Mouse (Mus musculus): Measurements from ENCODE around the gene Hagh. TPM values are rescaled to one million over a fixed set of nuclear protein-coding genes. Genes with fewer than 3 reads are reported as not detected.

Hagh gene
- polyA plus RNA-seq, 1 experiment = 92.4 TPM

- no peak for TF ChIP-seq POLR2A (IDR thresholded peaks at IDR 0.05; ENCODE audit: borderline replicate concordance, control insufficient read depth, low read depth, low read length)
- TF ChIP-seq CTCF (IDR thresholded peaks at IDR 0.05; ENCODE audit: control insufficient read depth, insufficient read depth, low read length) = no peak
- Histone ChIP-seq H3K27ac (ENCODE audit: control insufficient read depth, insufficient read depth, low read depth, low read length, poor library complexity) (no peak overlapping the region; the same call in none of the 2 replicates), H3K4me3 (replicated peaks; ENCODE audit: control insufficient read depth, low read depth, low read length) (peak overlapping the region; percentile 88), H3K4me1 (ENCODE audit: control insufficient read depth, insufficient read depth, low read length) (no peaks in the 10 kb centered on the region; the same call in 1 of the 2 replicates)
- 70% methylated on average over 10 of the region's 10 CpGs for WGBS
Measured at GRCm38 (mm10) chr17:24851381-24852125, 11.6 kb downstream of the Hagh start.

GRCm38 (mm10) chr17:24855838-24856464 lies 16.0 kb downstream of the Hagh start:
- WGBS = 86% methylated on average over 3 of the region's 3 CpGs
- H3K4me3 ChIP-seq (replicated peaks; ENCODE audit: control insufficient read depth, low read depth, low read length) = no peak overlapping the region
- H3K27ac ChIP-seq (ENCODE audit: control insufficient read depth, insufficient read depth, low read depth, low read length, poor library complexity) = no peak overlapping the region
- no peak for TF ChIP-seq CTCF (IDR thresholded peaks at IDR 0.05; ENCODE audit: control insufficient read depth, insufficient read depth, low read length)
- TF ChIP-seq POLR2A (IDR thresholded peaks at IDR 0.05; ENCODE audit: borderline replicate concordance, control insufficient read depth, low read depth, low read length) = no peak
- peaks cover 3% of the 10 kb centered on the region; the same call in 1 of the 2 replicates for H3K4me1 ChIP-seq (ENCODE audit: control insufficient read depth, insufficient read depth, low read length)

- H3K4me1 ChIP-seq (ENCODE audit: control insufficient read depth, insufficient read depth, low read length) = peaks cover 3% of the 10 kb centered on the region; the same call in 1 of the 2 replicates
- 94% methylated on average over 13 of the region's 13 CpGs for WGBS
- H3K4me3 ChIP-seq (replicated peaks; ENCODE audit: control insufficient read depth, low read depth, low read length) = no peak overlapping the region
- no peak for TF ChIP-seq POLR2A (IDR thresholded peaks at IDR 0.05; ENCODE audit: borderline replicate concordance, control insufficient read depth, low read depth, low read length)
- H3K27ac ChIP-seq (ENCODE audit: control insufficient read depth, insufficient read depth, low read depth, low read length, poor library complexity) = no peak overlapping the region
Measured at GRCm38 (mm10) chr17:24856589-24856988, 16.6 kb downstream of the Hagh start.

- H3K4me3 ChIP-seq (replicated peaks; ENCODE audit: control insufficient read depth, low read depth, low read length) = no peak overlapping the region
- peak overlapping the region; percentile 69 for H3K27ac ChIP-seq (ENCODE audit: control insufficient read depth, insufficient read depth, low read depth, low read length, poor library complexity)
- WGBS = 71% methylated on average over 8 of the region's 8 CpGs
- peaks cover 3% of the 10 kb centered on the region; the same call in 1 of the 2 replicates for H3K4me1 ChIP-seq (ENCODE audit: control insufficient read depth, insufficient read depth, low read length)
- TF ChIP-seq POLR2A (IDR thresholded peaks at IDR 0.05; ENCODE audit: borderline replicate concordance, control insufficient read depth, low read depth, low read length) (0 out of 2 replicates have a peak, but pooled peaks have one; percentile 18), CTCF (IDR thresholded peaks at IDR 0.05; ENCODE audit: control insufficient read depth, insufficient read depth, low read length) (no peak)
Measured at GRCm38 (mm10) chr17:24857831-24858470, 18.0 kb downstream of the Hagh start.

- WGBS = 63% methylated on average over 6 of the region's 6 CpGs
- Histone ChIP-seq H3K4me1 (ENCODE audit: control insufficient read depth, insufficient read depth, low read length) (peaks cover 3% of the 10 kb centered on the region; the same call in 1 of the 2 replicates), H3K27ac (ENCODE audit: control insufficient read depth, insufficient read depth, low read depth, low read length, poor library complexity) (peak overlapping the region; percentile 85), H3K4me3 (replicated peaks; ENCODE audit: control insufficient read depth, low read depth, low read length) (no peak overlapping the region)
- peak; percentile 35; the same call in 1 of the 2 replicates for TF ChIP-seq POLR2A (IDR thresholded peaks at IDR 0.05; ENCODE audit: borderline replicate concordance, control insufficient read depth, low read depth, low read length)
- no peak for TF ChIP-seq CTCF (IDR thresholded peaks at IDR 0.05; ENCODE audit: control insufficient read depth, insufficient read depth, low read length)
Measured at GRCm38 (mm10) chr17:24858967-24859366, 19.0 kb downstream of the Hagh start.

- peak overlapping the region; percentile 85 for H3K27ac ChIP-seq (ENCODE audit: control insufficient read depth, insufficient read depth, low read depth, low read length, poor library complexity)
- TF ChIP-seq POLR2A (IDR thresholded peaks at IDR 0.05; ENCODE audit: borderline replicate concordance, control insufficient read depth, low read depth, low read length) (peak; percentile 69), CTCF (IDR thresholded peaks at IDR 0.05; ENCODE audit: control insufficient read depth, insufficient read depth, low read length) (no peak)
- WGBS = 63% methylated on average over 8 of the region's 8 CpGs
- H3K4me1 ChIP-seq (ENCODE audit: control insufficient read depth, insufficient read depth, low read length) = peaks cover 3% of the 10 kb centered on the region; the same call in 1 of the 2 replicates
- peak overlapping the region; percentile 16 for H3K4me3 ChIP-seq (replicated peaks; ENCODE audit: control insufficient read depth, low read depth, low read length)
Measured at GRCm38 (mm10) chr17:24860076-24860475, 20.1 kb downstream of the Hagh start.

GRCm38 (mm10) chr17:24861785-24862184 lies 21.8 kb downstream of the Hagh start:
- Histone ChIP-seq H3K27ac (ENCODE audit: control insufficient read depth, insufficient read depth, low read depth, low read length, poor library complexity) (no peak overlapping the region), H3K4me3 (replicated peaks; ENCODE audit: control insufficient read depth, low read depth, low read length) (no peak overlapping the region), H3K4me1 (ENCODE audit: control insufficient read depth, insufficient read depth, low read length) (peaks cover 3% of the 10 kb centered on the region; the same call in 1 of the 2 replicates)
- TF ChIP-seq POLR2A (IDR thresholded peaks at IDR 0.05; ENCODE audit: borderline replicate concordance, control insufficient read depth, low read depth, low read length) (no peak), CTCF (IDR thresholded peaks at IDR 0.05; ENCODE audit: control insufficient read depth, insufficient read depth, low read length) (no peak)
- 94% methylated on average over 3 of the region's 3 CpGs for WGBS

GRCm38 (mm10) chr17:24865776-24866175 lies 25.8 kb downstream of the Hagh start, which contains the start of gene Igfals:
Igfals (plus strand) TSS chr17:24865997.
- Histone ChIP-seq H3K4me3 (replicated peaks; ENCODE audit: control insufficient read depth, low read depth, low read length) (no peak within 1 kb of the TSS), H3K4me1 (ENCODE audit: control insufficient read depth, insufficient read depth, low read length) (no peaks in the 10 kb centered on the region), H3K27ac (ENCODE audit: control insufficient read depth, insufficient read depth, low read depth, low read length, poor library complexity) (no peak within 1 kb of the TSS)
- 95% methylated on average over 8 of the region's 8 CpGs for WGBS
- TF ChIP-seq POLR2A (IDR thresholded peaks at IDR 0.05; ENCODE audit: borderline replicate concordance, control insufficient read depth, low read depth, low read length) = no peak
- TF ChIP-seq CTCF (IDR thresholded peaks at IDR 0.05; ENCODE audit: control insufficient read depth, insufficient read depth, low read length) = no peak

Data from bone marrow, adult 2 months (tissue).